Mouse (Mus musculus): ENCODE measurements around the gene Aplnr. TPM values are rescaled to one million over a fixed set of nuclear protein-coding genes. Genes with fewer than 3 reads are reported as not detected.

The Aplnr gene
- polyA plus RNA-seq, 1 experiment from 2014 or later: 75.8 TPM

- 32% methylated on average over 1 of the region's 1 CpGs for WGBS
- no peaks in the 10 kb centered on the region for H3K4me1 ChIP-seq (ENCODE audit: control insufficient read depth, insufficient read depth, low read length)
- no peak overlapping the region for H3K9ac ChIP-seq (ENCODE audit: low read length)
- H3K9me3 ChIP-seq (replicated peaks; ENCODE audit: control insufficient read depth, low read length): no peaks in the 10 kb centered on the region
- ATAC-seq (ENCODE audit: insufficient read depth, low FRiP score): no peak
- H3K36me3 ChIP-seq (ENCODE audit: control insufficient read depth, insufficient read depth, low read length): no peaks in the 10 kb centered on the region
- no peaks in the 10 kb centered on the region for H3K27me3 ChIP-seq (ENCODE audit: control insufficient read depth, insufficient read depth, low read length)
- no peak overlapping the region for H3K4me2 ChIP-seq (ENCODE audit: low read depth, low read length)
- 0 out of 2 replicates have a peak overlapping the region, but pooled peaks have one; percentile 1 for H3K27ac ChIP-seq (ENCODE audit: low read length)
- no peak overlapping the region for H3K4me3 ChIP-seq (replicated peaks; ENCODE audit: low read length)
These were observed 25.6 kb downstream of the Aplnr start for GRCm38 (mm10) chr2:85161638-85162093.

- 32% methylated on average over 7 of the region's 7 CpGs for WGBS
- H3K27me3 ChIP-seq (ENCODE audit: control insufficient read depth, insufficient read depth, low read length): no peaks in the 10 kb centered on the region
- H3K4me1 ChIP-seq (ENCODE audit: control insufficient read depth, insufficient read depth, low read length): no peaks in the 10 kb centered on the region
- peak overlapping the region; percentile 48 for H3K27ac ChIP-seq (ENCODE audit: low read length)
- no peak overlapping the region for H3K4me2 ChIP-seq (ENCODE audit: low read depth, low read length)
- H3K9ac ChIP-seq (ENCODE audit: low read length): no peak overlapping the region
- no peak overlapping the region for H3K4me3 ChIP-seq (replicated peaks; ENCODE audit: low read length)
- no peaks in the 10 kb centered on the region for H3K36me3 ChIP-seq (ENCODE audit: control insufficient read depth, insufficient read depth, low read length)
- ATAC-seq (ENCODE audit: insufficient read depth, low FRiP score): peak; percentile 67
- no peaks in the 10 kb centered on the region for H3K9me3 ChIP-seq (replicated peaks; ENCODE audit: control insufficient read depth, low read length)
These were observed 27.5 kb downstream of the Aplnr start for GRCm38 (mm10) chr2:85163311-85164047.

GRCm38 (mm10) chr2:85167624-85168023 lies 31.6 kb downstream of the Aplnr start:
- no peak overlapping the region for H3K4me2 ChIP-seq (ENCODE audit: low read depth, low read length)
- no peaks in the 10 kb centered on the region for H3K36me3 ChIP-seq (ENCODE audit: control insufficient read depth, insufficient read depth, low read length)
- no peaks in the 10 kb centered on the region; the same call in 1 of the 2 replicates for H3K4me1 ChIP-seq (ENCODE audit: control insufficient read depth, insufficient read depth, low read length)
- no peaks in the 10 kb centered on the region for H3K9me3 ChIP-seq (replicated peaks; ENCODE audit: control insufficient read depth, low read length)
- WGBS: 37% methylated on average over 1 of the region's 1 CpGs
- H3K4me3 ChIP-seq (replicated peaks; ENCODE audit: low read length): no peak overlapping the region
- ATAC-seq (ENCODE audit: insufficient read depth, low FRiP score): no peak
- no peak overlapping the region for H3K9ac ChIP-seq (ENCODE audit: low read length)
- H3K27me3 ChIP-seq (ENCODE audit: control insufficient read depth, insufficient read depth, low read length): no peaks in the 10 kb centered on the region
- peak overlapping the region; percentile 15; the same call in 1 of the 2 replicates for H3K27ac ChIP-seq (ENCODE audit: low read length)

- Histone ChIP-seq H3K27me3 (ENCODE audit: control insufficient read depth, insufficient read depth, low read length) (no peaks in the 10 kb centered on the region), H3K27ac (ENCODE audit: low read length) (peak overlapping the region; percentile 15; the same call in 1 of the 2 replicates), H3K4me1 (ENCODE audit: control insufficient read depth, insufficient read depth, low read length) (peaks cover 3% of the 10 kb centered on the region; the same call in 1 of the 2 replicates), H3K9ac (ENCODE audit: low read length) (no peak overlapping the region), H3K4me2 (ENCODE audit: low read depth, low read length) (no peak overlapping the region), H3K4me3 (replicated peaks; ENCODE audit: low read length) (no peak overlapping the region), H3K9me3 (replicated peaks; ENCODE audit: control insufficient read depth, low read length) (no peaks in the 10 kb centered on the region), H3K36me3 (ENCODE audit: control insufficient read depth, insufficient read depth, low read length) (no peaks in the 10 kb centered on the region)
- no peak for ATAC-seq (ENCODE audit: insufficient read depth, low FRiP score)
- 82% methylated on average over 1 of the region's 1 CpGs for WGBS
These were observed 32.3 kb downstream of the Aplnr start for GRCm38 (mm10) chr2:85168327-85168726.

GRCm38 (mm10) chr2:85172071-85172762 lies 36.2 kb downstream of the Aplnr start:
- no peak overlapping the region for H3K4me3 ChIP-seq (replicated peaks; ENCODE audit: low read length)
- no peak overlapping the region for H3K4me2 ChIP-seq (ENCODE audit: low read depth, low read length)
- no peaks in the 10 kb centered on the region for H3K27me3 ChIP-seq (ENCODE audit: control insufficient read depth, insufficient read depth, low read length)
- H3K9ac ChIP-seq (ENCODE audit: low read length): no peak overlapping the region
- H3K9me3 ChIP-seq (replicated peaks; ENCODE audit: control insufficient read depth, low read length): no peaks in the 10 kb centered on the region
- no peaks in the 10 kb centered on the region for H3K36me3 ChIP-seq (ENCODE audit: control insufficient read depth, insufficient read depth, low read length)
- peaks cover 3% of the 10 kb centered on the region; the same call in 1 of the 2 replicates for H3K4me1 ChIP-seq (ENCODE audit: control insufficient read depth, insufficient read depth, low read length)
- WGBS: 17% methylated on average over 3 of the region's 3 CpGs
- H3K27ac ChIP-seq (ENCODE audit: low read length): peak overlapping the region; percentile 68
- ATAC-seq (ENCODE audit: insufficient read depth, low FRiP score): peak; percentile 82; the same call in 1 of the 2 replicates

GRCm38 (mm10) chr2:85172763-85173103 lies 36.7 kb downstream of the Aplnr start:
- ATAC-seq (ENCODE audit: insufficient read depth, low FRiP score): no peak
- H3K27ac ChIP-seq (ENCODE audit: low read length): peak overlapping the region; percentile 57
- H3K36me3 ChIP-seq (ENCODE audit: control insufficient read depth, insufficient read depth, low read length): no peaks in the 10 kb centered on the region
- peaks cover 3% of the 10 kb centered on the region; the same call in 1 of the 2 replicates for H3K4me1 ChIP-seq (ENCODE audit: control insufficient read depth, insufficient read depth, low read length)
- whole genome bisulfite sequencing: 44% methylated on average over 2 of the region's 2 CpGs
- H3K4me2 ChIP-seq (ENCODE audit: low read depth, low read length): no peak overlapping the region
- no peaks in the 10 kb centered on the region for H3K27me3 ChIP-seq (ENCODE audit: control insufficient read depth, insufficient read depth, low read length)
- H3K9ac ChIP-seq (ENCODE audit: low read length): no peak overlapping the region
- no peak overlapping the region for H3K4me3 ChIP-seq (replicated peaks; ENCODE audit: low read length)
- H3K9me3 ChIP-seq (replicated peaks; ENCODE audit: control insufficient read depth, low read length): no peaks in the 10 kb centered on the region

GRCm38 (mm10) chr2:85173545-85173944 lies 37.5 kb downstream of the Aplnr start:
- WGBS: 75% methylated on average over 6 of the region's 6 CpGs
- ATAC-seq (ENCODE audit: insufficient read depth, low FRiP score): no peak
- no peak overlapping the region for H3K4me2 ChIP-seq (ENCODE audit: low read depth, low read length)
- no peak overlapping the region for H3K4me3 ChIP-seq (replicated peaks; ENCODE audit: low read length)
- H3K27me3 ChIP-seq (ENCODE audit: control insufficient read depth, insufficient read depth, low read length): no peaks in the 10 kb centered on the region
- H3K9me3 ChIP-seq (replicated peaks; ENCODE audit: control insufficient read depth, low read length): no peaks in the 10 kb centered on the region
- H3K9ac ChIP-seq (ENCODE audit: low read length): no peak overlapping the region
- no peak overlapping the region for H3K27ac ChIP-seq (ENCODE audit: low read length)
- peaks cover 3% of the 10 kb centered on the region; the same call in 1 of the 2 replicates for H3K4me1 ChIP-seq (ENCODE audit: control insufficient read depth, insufficient read depth, low read length)
- no peaks in the 10 kb centered on the region for H3K36me3 ChIP-seq (ENCODE audit: control insufficient read depth, insufficient read depth, low read length)

- Histone ChIP-seq H3K4me2 (ENCODE audit: low read depth, low read length) (no peak overlapping the region), H3K4me3 (replicated peaks; ENCODE audit: low read length) (no peak overlapping the region), H3K27me3 (ENCODE audit: control insufficient read depth, insufficient read depth, low read length) (no peaks in the 10 kb centered on the region), H3K27ac (ENCODE audit: low read length) (no peak overlapping the region), H3K36me3 (ENCODE audit: control insufficient read depth, insufficient read depth, low read length) (no peaks in the 10 kb centered on the region), H3K9me3 (replicated peaks; ENCODE audit: control insufficient read depth, low read length) (no peaks in the 10 kb centered on the region), H3K9ac (ENCODE audit: low read length) (no peak overlapping the region), H3K4me1 (ENCODE audit: control insufficient read depth, insufficient read depth, low read length) (no peaks in the 10 kb centered on the region)
- WGBS: 43% methylated on average over 4 of the region's 4 CpGs
- 0 out of 2 replicates have a peak, but pooled peaks have one; percentile 17 for ATAC-seq (ENCODE audit: insufficient read depth, low FRiP score)
These were observed 42.2 kb downstream of the Aplnr start for GRCm38 (mm10) chr2:85178139-85178800.
